Mouse (Mus musculus) liver, adult 2 months (tissue): ENCODE measurements around the gene Aasdhppt. TPM values are rescaled to one million over a fixed set of nuclear protein-coding genes. Genes with fewer than 3 reads are reported as not detected.

Experiments
- DNase-seq: peaks from one replicate; pipeline ENCODE4 v3.0.0-alpha.2; 2011; ENCODE audit warnings: low read depth, low spot score; ENCODE audit errors: extremely low read depth
- H3K27ac ChIP-seq: fragments of 200-500 bp; replicated peaks from 2 replicates; pipeline ENCODE4 v1.5.1; 2012; ENCODE audit warnings: low read depth, mild to moderate bottlenecking, control low read depth, inconsistent platforms, low read length; ENCODE audit not compliant: insufficient read depth
- H3K27me3 ChIP-seq: fragments of 200-500 bp; 2 replicates; pipeline ENCODE4 v1.6.1; 2012; ENCODE audit warnings: mild to moderate bottlenecking, moderate library complexity, low read length, inconsistent platforms; ENCODE audit not compliant: control insufficient read depth, insufficient read depth
- H3K36me3 ChIP-seq: fragments of 200-500 bp; 2 replicates; pipeline ENCODE4 v1.6.1; 2012; ENCODE audit warnings: low read length, inconsistent platforms; ENCODE audit not compliant: control insufficient read depth, insufficient read depth
- H3K4me1 ChIP-seq: fragments of 200-500 bp; 2 replicates; pipeline ENCODE4 v1.6.1; 2011; ENCODE audit warnings: low read length; ENCODE audit not compliant: control insufficient read depth, insufficient read depth
- H3K4me3 ChIP-seq: fragments of 200-500 bp; 2 replicates; pipeline ENCODE4 v1.5.1; 2011; ENCODE audit warnings: low read depth, mild to moderate bottlenecking, control low read depth, low read length, moderate library complexity; ENCODE audit not compliant: insufficient read depth
- H3K79me2 ChIP-seq: fragments of 200-500 bp; 2 replicates; pipeline ENCODE4 v1.6.1; 2012; ENCODE audit warnings: inconsistent platforms, mild to moderate bottlenecking, low read length, moderate library complexity; ENCODE audit not compliant: control insufficient read depth, insufficient read depth
- H3K9ac ChIP-seq: fragments of 200-500 bp; 2 replicates; pipeline ENCODE4 v1.6.1; 2012; ENCODE audit warnings: low read depth, mild to moderate bottlenecking, control low read depth, inconsistent platforms, low read length
- CTCF ChIP-seq: fragments of 200-500 bp; IDR thresholded peaks from 2 replicates; pipeline ENCODE4 v1.5.1; 2011; ENCODE audit warnings: low read depth, low read length, control low read depth
- POLR2A ChIP-seq: fragments of 200-500 bp; IDR thresholded peaks from 2 replicates; pipeline ENCODE4 v1.6.1; 2011; ENCODE audit warnings: low read length, control low read depth; ENCODE audit not compliant: insufficient read depth; ENCODE audit errors: extremely low read depth
- WGBS: fragments of 180-500 bp; shearing (Covaris S2); methylation state at CpG from one replicate; pipeline ENCODE4 v1.1.7; 2018; 5-methylcytosine and 5-hydroxymethylcytosine counted together
- polyA plus RNA-seq: library from polyadenylated mRNA; depleted of rRNA; stranded (reverse); fragments of >200 nt; gene quantifications from 2 replicates; pipeline ENCODE4 v1.2.3, GENCODE M21; 2012; rRNA removed
- total RNA-seq: library from RNA; depleted of rRNA; stranded (reverse); fragments of >200 nt; gene quantifications from 2 replicates; pipeline ENCODE4 v1.2.3, GENCODE M21; 2014; rRNA removed

Aasdhppt gene
- total RNA-seq (15.6 and 20.7 TPM in 2 replicates), polyA plus RNA-seq (5.5 and 6.2 TPM in 2 replicates)

GRCm38 (mm10) chr9:4309351-4310085, at the start of gene Aasdhppt, which contains the start of gene Kbtbd3:
Gene Aasdhppt (minus strand): TSS chr9:4309471.
Gene Kbtbd3 (plus strand): TSS chr9:4309833.
- peak within 1 kb of the TSS; percentile 74 for H3K4me3 ChIP-seq
- DNase-seq = peak; percentile 99
- H3K4me1 ChIP-seq = peaks cover 5% of the 10 kb centered on the region; the same call in 1 of the 2 replicates
- peak within 1 kb of the TSS; percentile 62 for H3K27ac ChIP-seq
- peak within 1 kb of the TSS; percentile 78 for H3K9ac ChIP-seq
- H3K36me3 ChIP-seq = no peaks in the 10 kb centered on the region
- WGBS = under 1% methylated on average over 53 of the region's 53 CpGs
- H3K27me3 ChIP-seq = no peaks in the 10 kb centered on the region
- TF ChIP-seq CTCF (no peak), POLR2A (peak; percentile 75)
- no peaks in the 10 kb centered on the region; the same call in 1 of the 2 replicates for H3K79me2 ChIP-seq

GRCm38 (mm10) chr9:4353163-4353562, 43.9 kb upstream of the Aasdhppt start:
- TF ChIP-seq POLR2A (no peak), CTCF (no peak)
- no peaks in the 10 kb centered on the region for H3K27me3 ChIP-seq
- H3K4me1 ChIP-seq = no peaks in the 10 kb centered on the region
- H3K79me2 ChIP-seq = no peaks in the 10 kb centered on the region
- no peak overlapping the region for H3K27ac ChIP-seq
- no peak for DNase-seq
- no peak overlapping the region for H3K9ac ChIP-seq
- WGBS = 90% methylated on average over 1 of the region's 1 CpGs
- H3K4me3 ChIP-seq = no peak overlapping the region
- no peaks in the 10 kb centered on the region for H3K36me3 ChIP-seq

GRCm38 (mm10) chr9:4318939-4319721, 9.9 kb upstream of the Aasdhppt start:
- no peak for TF ChIP-seq CTCF
- TF ChIP-seq POLR2A = no peak
- no peak for DNase-seq
- Histone ChIP-seq H3K79me2 (no peaks in the 10 kb centered on the region), H3K27ac (no peak overlapping the region), H3K36me3 (peaks cover 2% of the 10 kb centered on the region; the same call in 1 of the 2 replicates), H3K4me1 (no peaks in the 10 kb centered on the region), H3K27me3 (no peaks in the 10 kb centered on the region), H3K9ac (no peak overlapping the region), H3K4me3 (no peak overlapping the region)
- WGBS = 82% methylated on average over 6 of the region's 6 CpGs

GRCm38 (mm10) chr9:4315746-4316145, 6.5 kb upstream of the Aasdhppt start:
- no peak overlapping the region for H3K27ac ChIP-seq
- H3K36me3 ChIP-seq = peaks cover 2% of the 10 kb centered on the region; the same call in 1 of the 2 replicates
- H3K9ac ChIP-seq = no peak overlapping the region
- no peaks in the 10 kb centered on the region; the same call in 1 of the 2 replicates for H3K79me2 ChIP-seq
- WGBS = 97% methylated on average over 2 of the region's 2 CpGs
- H3K27me3 ChIP-seq = no peaks in the 10 kb centered on the region
- no peak for TF ChIP-seq CTCF
- TF ChIP-seq POLR2A = no peak
- no peak for DNase-seq
- H3K4me3 ChIP-seq = no peak overlapping the region
- peaks cover under 1% of the 10 kb centered on the region; the same call in 1 of the 2 replicates for H3K4me1 ChIP-seq

GRCm38 (mm10) chr9:4313946-4314345, 4.7 kb upstream of the Aasdhppt start:
- peaks cover 2% of the 10 kb centered on the region; the same call in 1 of the 2 replicates for H3K36me3 ChIP-seq
- H3K4me1 ChIP-seq = peaks cover 2% of the 10 kb centered on the region; the same call in 1 of the 2 replicates
- H3K27me3 ChIP-seq = no peaks in the 10 kb centered on the region
- no peak overlapping the region for H3K27ac ChIP-seq
- no peaks in the 10 kb centered on the region; the same call in 1 of the 2 replicates for H3K79me2 ChIP-seq
- TF ChIP-seq POLR2A (no peak), CTCF (no peak)
- H3K4me3 ChIP-seq = no peak overlapping the region
- no peak for DNase-seq
- WGBS = 89% methylated on average over 4 of the region's 4 CpGs
- no peak overlapping the region for H3K9ac ChIP-seq
